Mouse (Mus musculus) midbrain, embryonic 13.5 days (tissue): ENCODE measurements at regions not wholly inside any gene's neighbourhood (a gene's known extent, or its start where the extent isn't known, plus 50 kb on each side); places are given as distances from the start of the nearest gene placed in this dataset.
A peak's percentile ranks its signal among the peaks of the same experiment; 100 is the strongest.

Source experiments
- ATAC-seq: fragments of 200-750 bp; cut with Nextera tagmentation; 2 replicates; pipeline ENCODE4 v1.8.0; 2017; ENCODE audit warnings: mild to moderate bottlenecking, moderate TSS enrichment, moderate library complexity
- H3K27ac ChIP-seq: fragments of 300-500 bp; sonication (generic); 2 replicates; pipeline ENCODE4 v1.5.1; 2015; ENCODE audit warnings: inconsistent platforms, mild to moderate bottlenecking, moderate library complexity
- H3K27me3 ChIP-seq: fragments of 300-500 bp; sonication (generic); 2 replicates; pipeline ENCODE4 v1.6.1; 2015; ENCODE audit warnings: mild to moderate bottlenecking, inconsistent platforms
- H3K36me3 ChIP-seq: fragments of 300-500 bp; sonication (generic); 2 replicates; pipeline ENCODE4 v1.6.1; 2015; ENCODE audit warnings: mild to moderate bottlenecking, inconsistent platforms
- H3K4me1 ChIP-seq: fragments of 300-500 bp; sonication (generic); replicated peaks from 2 replicates; pipeline ENCODE4 v1.6.1; 2015; ENCODE audit warnings: inconsistent platforms
- H3K4me2 ChIP-seq: fragments of 300-500 bp; sonication (generic); replicated peaks from 2 replicates; pipeline ENCODE4 v1.6.1; 2015; ENCODE audit warnings: moderate library complexity, mild to moderate bottlenecking, inconsistent platforms
- H3K4me3 ChIP-seq: fragments of 300-500 bp; sonication (generic); replicated peaks from 2 replicates; pipeline ENCODE4 v1.5.1; 2015; ENCODE audit warnings: mild to moderate bottlenecking, inconsistent platforms
- H3K9ac ChIP-seq: fragments of 300-500 bp; sonication (generic); replicated peaks from 2 replicates; pipeline ENCODE4 v1.6.1; 2015; ENCODE audit warnings: mild to moderate bottlenecking, inconsistent platforms
- H3K9me3 ChIP-seq: fragments of 300-500 bp; sonication (generic); 2 replicates; pipeline ENCODE4 v1.6.1; 2016; ENCODE audit warnings: mild to moderate bottlenecking, inconsistent platforms
- WGBS: fragments of 180-500 bp; shearing (Covaris S2); methylation state at CpG from one replicate; pipeline ENCODE4 v1.1.7; 2015; 5-methylcytosine and 5-hydroxymethylcytosine counted together

DNA sequence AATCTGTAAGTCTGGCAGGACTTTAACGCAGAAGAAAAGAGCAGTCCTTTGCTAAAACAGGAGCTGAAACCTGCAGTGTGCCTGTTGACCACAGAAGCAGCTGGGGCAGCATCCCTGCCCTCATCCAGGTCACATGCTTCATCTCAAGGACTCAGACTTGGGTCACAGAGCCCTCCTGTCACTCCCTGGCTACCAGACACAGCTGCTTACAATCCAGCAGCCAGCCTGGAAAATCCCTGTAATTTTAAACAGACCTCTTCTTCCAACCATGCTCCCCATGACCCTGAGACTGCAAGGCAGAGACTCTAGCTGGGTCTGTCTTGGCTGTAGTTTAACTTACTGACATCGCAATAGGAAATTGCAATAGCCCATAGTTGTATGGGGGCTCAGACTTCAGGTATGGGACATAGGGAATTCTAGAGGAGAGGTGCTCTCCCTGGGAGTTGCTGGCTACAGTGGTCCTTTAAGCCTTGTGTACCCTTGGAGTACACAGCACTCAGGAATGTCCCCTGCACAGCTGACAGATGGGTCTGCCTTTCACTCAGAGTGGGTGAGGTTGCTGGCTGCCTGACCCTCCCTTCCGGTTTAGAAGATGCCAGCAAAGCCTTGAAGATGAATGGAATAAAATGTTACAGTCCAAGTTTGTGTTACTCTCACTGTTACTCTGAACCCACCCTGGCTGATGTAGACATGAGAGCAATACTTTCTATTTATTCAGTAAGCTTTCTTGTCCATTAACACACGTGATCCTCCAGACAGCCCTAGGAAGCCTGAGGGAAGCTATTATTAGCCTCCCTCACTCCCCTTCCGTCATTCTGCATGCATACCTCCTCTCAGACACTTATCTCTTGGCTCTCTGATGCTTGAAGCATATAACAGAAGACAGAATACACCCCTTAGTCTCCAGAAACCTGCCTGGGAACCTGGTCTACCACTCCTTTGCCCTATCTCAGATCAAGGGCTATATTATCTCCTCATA lies 159.7 kb downstream of the Sox11 start:
- Histone ChIP-seq H3K4me2 (no peak overlapping the region), H3K4me3 (no peak overlapping the region), H3K9me3 (0 out of 2 replicates have a peak, but pooled peaks cover 3% of the 10 kb centered on the region), H3K9ac (no peak overlapping the region), H3K27ac (peak overlapping the region; percentile 84), H3K4me1 (peaks cover 24% of the 10 kb centered on the region), H3K27me3 (no peaks in the 10 kb centered on the region), H3K36me3 (no peaks in the 10 kb centered on the region)
- WGBS, result 51% methylated on average over 5 of the region's 5 CpGs
- peak; percentile 83 for ATAC-seq

- Histone ChIP-seq H3K4me2 (no peak overlapping the region), H3K9me3 (peaks cover 3% of the 10 kb centered on the region; the same call in 1 of the 2 replicates), H3K27me3 (no peaks in the 10 kb centered on the region), H3K27ac (no peak overlapping the region), H3K4me3 (no peak overlapping the region), H3K4me1 (no peaks in the 10 kb centered on the region), H3K9ac (no peak overlapping the region), H3K36me3 (no peaks in the 10 kb centered on the region)
- WGBS, result 92% methylated on average over 4 of the region's 4 CpGs
- ATAC-seq, result no peak
These were observed 168.8 kb downstream of the Sox11 start for GRCm38 (mm10) chr12:27173561-27173960.

DNA sequence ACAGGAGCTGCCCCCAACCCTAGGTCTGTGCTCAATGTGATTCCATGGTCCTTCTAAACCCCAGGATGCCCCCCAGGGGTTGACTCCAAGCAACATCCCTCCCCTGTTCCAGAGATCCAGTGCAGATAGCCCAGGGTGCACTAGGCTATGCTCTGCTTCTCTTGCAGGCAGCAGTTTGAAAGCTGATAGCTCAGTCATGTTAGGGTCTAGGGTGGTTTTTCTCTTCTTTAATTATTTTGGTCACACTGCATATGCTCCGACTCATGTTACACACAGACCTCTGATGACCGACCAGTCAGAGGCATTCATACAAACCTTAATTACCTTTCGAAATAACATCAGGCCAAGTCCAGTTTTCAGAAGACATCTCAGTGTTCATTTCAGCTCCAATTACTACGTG lies 169.2 kb downstream of the Sox11 start:
- no peaks in the 10 kb centered on the region for H3K36me3 ChIP-seq
- no peak overlapping the region for H3K9ac ChIP-seq
- no peak overlapping the region for H3K27ac ChIP-seq
- H3K9me3 ChIP-seq, result peaks cover 3% of the 10 kb centered on the region; the same call in 1 of the 2 replicates
- ATAC-seq, result no peak
- no peak overlapping the region for H3K4me3 ChIP-seq
- no peaks in the 10 kb centered on the region for H3K4me1 ChIP-seq
- no peaks in the 10 kb centered on the region for H3K27me3 ChIP-seq
- 87% methylated on average over 4 of the region's 4 CpGs for WGBS
- H3K4me2 ChIP-seq, result no peak overlapping the region

GRCm38 (mm10) chr12:27171595-27171994 lies 170.8 kb downstream of the Sox11 start:
- Histone ChIP-seq H3K36me3 (no peaks in the 10 kb centered on the region), H3K4me3 (no peak overlapping the region), H3K27ac (no peak overlapping the region), H3K4me2 (no peak overlapping the region), H3K9me3 (no peaks in the 10 kb centered on the region; the same call in 1 of the 2 replicates), H3K27me3 (no peaks in the 10 kb centered on the region), H3K4me1 (no peaks in the 10 kb centered on the region), H3K9ac (no peak overlapping the region)
- no peak for ATAC-seq

DNA sequence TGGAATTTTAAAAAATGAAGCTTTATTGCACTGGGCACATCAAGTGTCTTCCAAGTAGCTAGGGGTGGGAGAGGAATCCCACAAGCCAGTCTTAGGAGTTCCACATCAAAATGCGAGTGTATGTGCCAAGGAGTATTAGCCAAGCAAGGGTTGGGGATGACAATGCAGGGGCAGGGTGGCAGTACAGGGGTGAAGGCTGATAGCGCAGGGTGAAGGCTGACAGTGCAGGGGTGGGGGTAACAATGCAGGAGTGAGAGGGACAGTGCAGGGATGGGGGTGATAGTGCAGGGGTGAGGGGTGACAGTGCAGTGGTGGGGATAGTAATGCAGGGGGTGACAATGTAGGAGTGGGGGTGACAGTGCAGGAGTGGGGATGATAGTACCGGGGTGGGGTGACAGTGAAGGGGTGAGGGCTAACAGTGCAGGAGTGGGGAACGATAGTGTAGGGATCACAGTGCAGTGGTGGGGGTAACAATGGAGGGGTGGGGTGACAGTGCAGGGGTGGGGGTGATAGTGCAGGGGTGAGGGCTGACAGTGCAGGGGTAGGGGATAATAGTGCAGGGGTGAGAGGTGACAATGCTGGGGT lies 177.4 kb downstream of the Sox11 start:
- 92% methylated on average over 4 of the region's 4 CpGs for WGBS
- no peaks in the 10 kb centered on the region for H3K36me3 ChIP-seq
- no peak overlapping the region for H3K4me3 ChIP-seq

DNA sequence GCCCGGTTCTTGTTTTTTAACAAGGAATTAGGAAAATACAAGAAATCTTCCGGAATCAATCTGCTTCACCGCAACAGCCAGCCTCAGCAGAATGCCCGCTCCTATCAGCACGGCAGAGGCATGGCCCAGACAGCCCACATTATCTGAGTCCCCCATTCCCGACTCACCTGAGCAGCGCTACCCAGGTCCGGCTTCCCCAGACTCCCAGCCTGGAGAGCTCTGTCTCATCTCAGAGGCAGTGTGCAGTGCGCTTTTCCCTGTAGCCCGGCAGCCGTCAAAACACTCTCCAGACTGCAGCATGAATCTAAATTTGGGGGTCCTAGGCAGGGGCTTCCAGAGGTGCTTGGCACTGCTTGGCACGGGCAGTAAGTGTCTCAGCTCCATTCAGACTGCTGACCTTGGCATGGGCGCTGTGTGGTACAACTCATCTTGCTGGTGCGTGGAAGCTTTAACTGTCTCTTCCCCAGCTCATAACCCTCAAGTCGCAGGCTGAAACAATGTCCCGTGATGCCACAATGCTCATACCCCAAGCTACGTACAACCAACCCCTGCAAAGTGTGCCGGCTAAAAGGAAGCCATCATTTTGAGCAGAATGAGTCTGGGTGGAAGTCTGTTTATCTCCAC lies 182.2 kb downstream of the Sox11 start:
- H3K27ac ChIP-seq, result peak overlapping the region; percentile 73
- no peaks in the 10 kb centered on the region; the same call in 1 of the 2 replicates for H3K9me3 ChIP-seq
- H3K27me3 ChIP-seq, result no peaks in the 10 kb centered on the region
- peak; percentile 63 for ATAC-seq
- no peaks in the 10 kb centered on the region for H3K36me3 ChIP-seq
- H3K4me2 ChIP-seq, result no peak overlapping the region
- H3K9ac ChIP-seq, result peak overlapping the region; percentile 46
- peaks cover 43% of the 10 kb centered on the region for H3K4me1 ChIP-seq
- H3K4me3 ChIP-seq, result no peak overlapping the region
- 73% methylated on average over 18 of the region's 18 CpGs for WGBS

More for the DNA sequence above, 177.4 kb downstream of the Sox11 start:
- ATAC-seq, result 0 out of 2 replicates have a peak, but pooled peaks have one; percentile 27
- Histone ChIP-seq H3K9ac (no peak overlapping the region), H3K9me3 (no peaks in the 10 kb centered on the region; the same call in 1 of the 2 replicates), H3K4me2 (no peak overlapping the region), H3K4me1 (peaks cover 8% of the 10 kb centered on the region), H3K27me3 (no peaks in the 10 kb centered on the region), H3K27ac (no peak overlapping the region)

- WGBS, result 59% methylated on average over 8 of the region's 8 CpGs
- ATAC-seq, result 0 out of 2 replicates have a peak, but pooled peaks have one; percentile 21
- Histone ChIP-seq H3K4me2 (no peak overlapping the region), H3K36me3 (no peaks in the 10 kb centered on the region), H3K27ac (peak overlapping the region; percentile 73), H3K4me1 (peaks cover 48% of the 10 kb centered on the region), H3K27me3 (no peaks in the 10 kb centered on the region), H3K9ac (peak overlapping the region; percentile 46; the same call in 1 of the 2 replicates), H3K4me3 (no peak overlapping the region), H3K9me3 (no peaks in the 10 kb centered on the region; the same call in 1 of the 2 replicates)
These were observed 182.8 kb downstream of the Sox11 start for GRCm38 (mm10) chr12:27159416-27160062.

GRCm38 (mm10) chr12:27150871-27151853 lies 191.2 kb downstream of the Sox11 start:
- Histone ChIP-seq H3K4me3 (no peak overlapping the region), H3K36me3 (no peaks in the 10 kb centered on the region), H3K27ac (peak overlapping the region; percentile 90), H3K9me3 (no peaks in the 10 kb centered on the region), H3K4me2 (no peak overlapping the region), H3K9ac (0 out of 2 replicates have a peak overlapping the region, but pooled peaks have one; percentile 24), H3K27me3 (no peaks in the 10 kb centered on the region), H3K4me1 (peaks cover 52% of the 10 kb centered on the region)
- peak; percentile 92 for ATAC-seq
- WGBS, result 3% methylated on average over 13 of the region's 13 CpGs

DNA sequence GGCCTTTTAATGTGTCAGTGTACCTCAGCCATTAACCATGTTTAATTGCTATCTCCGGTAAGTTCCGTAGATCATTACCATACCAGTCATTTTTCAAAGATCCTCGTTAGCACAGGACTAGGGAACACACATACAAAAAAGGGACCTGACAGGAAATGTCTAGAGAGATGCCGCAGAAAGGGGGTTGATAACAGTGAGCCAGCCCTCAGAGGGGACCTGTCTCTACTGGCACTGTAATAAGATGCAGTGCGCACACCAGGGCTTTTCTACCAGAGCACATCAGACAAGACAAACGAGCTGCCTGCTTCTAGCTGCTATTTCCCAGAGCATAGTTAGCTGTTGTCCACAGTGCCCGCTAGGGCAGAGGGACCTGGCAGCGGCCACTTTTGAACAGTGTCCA lies 199.1 kb downstream of the Sox11 start:
- ATAC-seq, result no peak
- no peak overlapping the region for H3K4me2 ChIP-seq
- WGBS, result 65% methylated on average over 8 of the region's 8 CpGs
- no peaks in the 10 kb centered on the region for H3K36me3 ChIP-seq
- no peaks in the 10 kb centered on the region for H3K27me3 ChIP-seq
- H3K4me1 ChIP-seq, result peaks cover 41% of the 10 kb centered on the region
- no peaks in the 10 kb centered on the region for H3K9me3 ChIP-seq
- H3K9ac ChIP-seq, result no peak overlapping the region
- H3K4me3 ChIP-seq, result no peak overlapping the region
- peak overlapping the region; percentile 36 for H3K27ac ChIP-seq

DNA sequence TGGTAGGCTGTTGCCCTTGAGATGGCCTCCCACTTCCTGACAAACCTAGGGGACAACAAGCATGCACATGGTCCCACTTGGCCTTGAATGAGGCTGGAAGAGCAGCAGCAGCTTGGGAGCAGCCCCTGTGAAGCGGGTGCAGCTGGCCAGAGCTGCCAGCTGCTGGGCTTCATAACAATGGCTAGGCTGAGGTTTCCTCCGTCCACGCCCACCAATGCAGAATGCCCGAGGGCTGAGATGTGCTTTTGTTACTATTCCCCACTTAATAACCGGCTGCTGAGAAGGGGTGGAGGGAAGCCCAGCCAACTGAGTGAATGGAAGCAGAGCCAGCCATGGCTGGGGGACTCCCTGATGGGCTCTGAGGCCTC lies 202.1 kb downstream of the Sox11 start:
- Histone ChIP-seq H3K27me3 (no peaks in the 10 kb centered on the region), H3K9ac (peak overlapping the region; percentile 47), H3K27ac (peak overlapping the region; percentile 99), H3K36me3 (no peaks in the 10 kb centered on the region), H3K4me2 (peak overlapping the region; percentile 47), H3K4me3 (no peak overlapping the region), H3K4me1 (peaks cover 69% of the 10 kb centered on the region), H3K9me3 (no peaks in the 10 kb centered on the region)
- 7% methylated on average over 5 of the region's 5 CpGs for WGBS
- peak; percentile 77 for ATAC-seq
